Mouse (Mus musculus) heart, postnatal 0 days (tissue): ENCODE measurements at regions not wholly inside any gene's neighbourhood (a gene's known extent, or its start where the extent isn't known, plus 50 kb on each side); places are given as distances from the start of the nearest gene placed in this dataset.

ENCODE experiments used
- ATAC-seq: fragments of 200-750 bp; cut with Nextera tagmentation; 2 replicates; pipeline ENCODE4 v1.8.0; 2017; ENCODE audit warnings: low read depth, moderate number of reproducible peaks, moderate library complexity; ENCODE audit not compliant: insufficient read depth
- DNase-seq: peaks from one replicate; pipeline ENCODE4 v3.0.0-alpha.2; 2016; ENCODE audit warnings: low spot score
- H3K27ac ChIP-seq: fragments of 300-500 bp; sonication (generic); 2 replicates; pipeline ENCODE4 v1.5.1; 2014; ENCODE audit warnings: low read depth, mild to moderate bottlenecking
- H3K27me3 ChIP-seq: fragments of 300-500 bp; sonication (generic); 2 replicates; pipeline ENCODE4 v1.6.1; 2014; ENCODE audit warnings: low read length, mixed read lengths; ENCODE audit not compliant: control insufficient read depth, insufficient read depth
- H3K36me3 ChIP-seq: fragments of 300-500 bp; sonication (generic); replicated peaks from 2 replicates; pipeline ENCODE4 v1.6.1; 2014; ENCODE audit warnings: low read length, mixed read lengths; ENCODE audit not compliant: control insufficient read depth, insufficient read depth
- H3K4me1 ChIP-seq: fragments of 300-500 bp; sonication (generic); 2 replicates; pipeline ENCODE4 v1.6.1; 2014; ENCODE audit warnings: antibody characterized with exemption; ENCODE audit not compliant: control insufficient read depth, insufficient read depth
- H3K4me2 ChIP-seq: fragments of 300-500 bp; sonication (generic); 2 replicates; pipeline ENCODE4 v1.6.1; 2014; ENCODE audit warnings: low read depth, mild to moderate bottlenecking, low read length, moderate library complexity
- H3K4me3 ChIP-seq: fragments of 300-500 bp; sonication (generic); 2 replicates; pipeline ENCODE4 v1.5.1; 2014; ENCODE audit warnings: low read depth, low read length
- H3K9ac ChIP-seq: fragments of 300-500 bp; sonication (generic); replicated peaks from 2 replicates; pipeline ENCODE4 v1.6.1; 2014; ENCODE audit warnings: low read depth, low read length, mixed read lengths
- H3K9me3 ChIP-seq: fragments of 300-500 bp; sonication (generic); replicated peaks from 2 replicates; pipeline ENCODE4 v1.6.1; 2016; ENCODE audit warnings: low read length; ENCODE audit not compliant: control insufficient read depth
- CTCF ChIP-seq: IDR thresholded peaks from 2 replicates; pipeline ENCODE4 v1.5.1; 2016; ENCODE audit warnings: antibody characterized with exemption, control low read depth, low read depth
- EP300 ChIP-seq: IDR thresholded peaks from 2 replicates; pipeline ENCODE4 v1.6.1; 2016; ENCODE audit warnings: antibody characterized with exemption, low read depth
- WGBS: fragments of 180-500 bp; shearing (Covaris S2); extraction: QIAGEN DNeasy Blood & Tissue Kit; methylation state at CpG from one replicate; pipeline ENCODE4 v1.1.7; 2014; 5-methylcytosine and 5-hydroxymethylcytosine counted together

DNA sequence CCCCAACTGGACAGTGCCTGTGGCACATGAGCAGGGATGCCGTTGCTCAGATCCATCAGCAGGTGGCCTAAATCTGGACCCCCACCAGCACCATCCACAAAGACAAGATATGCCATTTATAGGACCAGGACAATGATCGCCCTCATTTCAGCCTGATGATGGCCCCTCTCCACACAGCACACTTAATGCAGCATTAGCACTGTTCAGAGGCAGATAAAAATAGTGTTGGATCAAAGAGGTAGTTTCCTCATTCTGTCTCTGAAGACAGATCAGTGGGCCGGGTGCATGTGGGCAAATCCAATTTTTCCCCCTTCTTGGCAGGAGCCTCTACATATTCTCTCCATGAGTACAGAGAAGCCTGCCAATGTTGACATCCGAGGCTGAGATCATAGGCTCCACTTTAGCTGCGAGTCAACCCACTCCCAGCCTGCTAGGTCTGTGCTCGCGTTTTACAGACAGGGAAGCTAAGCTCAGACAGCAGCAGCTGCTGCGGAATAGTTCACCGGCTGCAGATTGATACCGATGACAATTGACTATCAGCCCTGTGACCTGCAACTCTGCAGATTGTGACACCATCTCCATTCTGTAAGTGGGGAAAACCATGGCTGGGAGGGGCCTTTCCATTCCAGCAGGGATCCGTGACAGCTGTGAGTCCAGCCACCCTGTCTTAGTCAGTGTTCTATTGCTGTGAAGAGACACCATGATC is 188.7 kb upstream of the Hs6st1 start:
- ATAC-seq (peak; percentile 93), DNase-seq (peak; percentile 85)
- H3K9ac ChIP-seq, result no peak overlapping the region
- no peaks in the 10 kb centered on the region for H3K27me3 ChIP-seq
- WGBS, result 22% methylated on average over 11 of the region's 11 CpGs
- H3K27ac ChIP-seq, result peak overlapping the region; percentile 60
- peak overlapping the region; percentile 38 for H3K4me2 ChIP-seq
- H3K36me3 ChIP-seq, result no peaks in the 10 kb centered on the region
- no peak overlapping the region for H3K4me3 ChIP-seq
- TF ChIP-seq CTCF (peak; percentile 50), EP300 (no peak)
- 0 out of 2 replicates have a peak, but pooled peaks cover 9% of the 10 kb centered on the region for H3K4me1 ChIP-seq
- no peaks in the 10 kb centered on the region for H3K9me3 ChIP-seq

DNA sequence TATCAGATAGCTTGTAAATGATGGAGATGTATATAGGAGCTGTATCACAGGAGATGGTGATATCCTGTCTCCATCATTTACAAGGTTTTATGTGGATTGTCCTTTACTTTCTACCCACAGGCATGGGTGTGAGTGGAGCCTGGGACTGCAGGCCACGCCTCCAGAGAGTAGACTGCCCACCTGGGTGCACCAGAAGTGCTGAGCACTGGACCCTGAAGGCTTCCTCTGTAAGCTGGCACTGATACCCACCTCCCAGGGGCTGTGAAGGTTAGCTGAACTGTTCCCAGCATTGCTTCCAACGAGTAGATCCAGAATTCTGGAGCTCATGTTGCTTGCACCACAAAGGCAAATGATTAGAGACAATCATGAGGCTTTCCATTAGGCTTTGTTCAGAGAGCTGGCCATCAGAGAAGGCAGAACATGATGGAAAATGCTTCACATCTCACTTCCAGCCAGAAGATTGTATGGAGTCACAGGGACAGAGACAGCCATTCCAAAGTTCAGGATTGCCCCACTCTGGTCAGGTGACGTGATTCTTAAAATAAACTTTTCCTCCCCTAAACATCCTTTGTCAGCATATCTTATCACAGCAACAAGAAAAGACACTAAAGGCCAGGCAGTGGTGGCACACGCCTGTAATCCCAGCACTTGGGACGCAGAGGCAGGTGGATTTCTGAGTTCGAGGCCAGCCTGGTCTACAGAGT is 187.5 kb upstream of the Hs6st1 start:
- Histone ChIP-seq H3K27ac (no peak overlapping the region), H3K36me3 (no peaks in the 10 kb centered on the region), H3K4me2 (no peak overlapping the region), H3K4me3 (no peak overlapping the region), H3K9ac (no peak overlapping the region), H3K27me3 (no peaks in the 10 kb centered on the region), H3K4me1 (0 out of 2 replicates have a peak, but pooled peaks cover 4% of the 10 kb centered on the region), H3K9me3 (no peaks in the 10 kb centered on the region)
- ATAC-seq, result no peak
- DNase-seq, result no peak
- TF ChIP-seq EP300 (no peak), CTCF (no peak)
- WGBS, result 71% methylated on average over 6 of the region's 6 CpGs

DNA sequence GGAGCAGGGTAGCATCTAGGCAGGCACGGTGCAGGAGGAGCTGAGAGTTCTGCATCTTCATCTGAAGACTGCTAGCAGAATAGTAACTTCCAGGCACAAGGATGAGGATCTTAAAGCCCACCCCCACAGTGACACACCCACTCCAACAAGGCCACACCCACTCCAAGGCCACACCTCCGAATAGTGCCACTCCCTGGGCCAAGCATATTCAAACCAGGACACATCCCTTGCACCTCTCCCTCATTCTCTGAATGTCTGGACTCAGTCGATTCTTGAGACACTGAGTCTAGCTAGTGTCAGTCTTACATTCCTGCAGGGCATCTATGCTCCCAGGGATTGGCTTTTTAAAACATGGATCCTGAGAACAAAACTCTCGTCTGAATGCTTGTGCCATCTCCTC is 186.7 kb upstream of the Hs6st1 start:
- no peak for DNase-seq
- Histone ChIP-seq H3K4me2 (no peak overlapping the region), H3K27ac (no peak overlapping the region), H3K9ac (no peak overlapping the region), H3K36me3 (no peaks in the 10 kb centered on the region), H3K27me3 (no peaks in the 10 kb centered on the region), H3K4me3 (no peak overlapping the region), H3K4me1 (0 out of 2 replicates have a peak, but pooled peaks cover 4% of the 10 kb centered on the region), H3K9me3 (no peaks in the 10 kb centered on the region)
- 82% methylated on average over 4 of the region's 4 CpGs for WGBS
- TF ChIP-seq CTCF (no peak), EP300 (no peak)
- ATAC-seq, result no peak

DNA sequence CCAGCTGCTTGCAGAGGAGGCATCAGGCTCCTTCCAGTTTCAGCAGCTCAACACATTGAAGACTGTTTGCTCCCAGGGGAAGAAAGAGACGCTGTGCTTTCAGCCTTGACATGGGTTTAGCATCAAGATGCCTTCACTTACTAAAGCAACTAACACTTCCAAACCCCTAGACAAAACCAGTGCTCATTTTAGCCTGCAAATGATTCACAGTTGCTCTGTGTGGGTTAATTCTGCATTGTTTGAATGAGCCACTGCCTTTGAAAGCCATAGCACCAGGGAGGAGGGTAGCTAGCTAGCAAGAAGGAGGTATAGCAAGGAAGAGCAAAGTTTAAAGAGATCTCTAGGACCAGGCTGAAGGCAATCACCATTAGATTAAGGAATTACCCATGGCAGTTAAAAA is 186.1 kb upstream of the Hs6st1 start:
- Histone ChIP-seq H3K4me2 (no peak overlapping the region), H3K9me3 (no peaks in the 10 kb centered on the region), H3K4me3 (no peak overlapping the region), H3K27me3 (no peaks in the 10 kb centered on the region), H3K27ac (no peak overlapping the region), H3K36me3 (no peaks in the 10 kb centered on the region), H3K4me1 (0 out of 2 replicates have a peak, but pooled peaks cover 4% of the 10 kb centered on the region), H3K9ac (no peak overlapping the region)
- DNase-seq (no peak), ATAC-seq (no peak)
- WGBS, result 73% methylated on average over 1 of the region's 1 CpGs
- no peak for TF ChIP-seq CTCF

DNA sequence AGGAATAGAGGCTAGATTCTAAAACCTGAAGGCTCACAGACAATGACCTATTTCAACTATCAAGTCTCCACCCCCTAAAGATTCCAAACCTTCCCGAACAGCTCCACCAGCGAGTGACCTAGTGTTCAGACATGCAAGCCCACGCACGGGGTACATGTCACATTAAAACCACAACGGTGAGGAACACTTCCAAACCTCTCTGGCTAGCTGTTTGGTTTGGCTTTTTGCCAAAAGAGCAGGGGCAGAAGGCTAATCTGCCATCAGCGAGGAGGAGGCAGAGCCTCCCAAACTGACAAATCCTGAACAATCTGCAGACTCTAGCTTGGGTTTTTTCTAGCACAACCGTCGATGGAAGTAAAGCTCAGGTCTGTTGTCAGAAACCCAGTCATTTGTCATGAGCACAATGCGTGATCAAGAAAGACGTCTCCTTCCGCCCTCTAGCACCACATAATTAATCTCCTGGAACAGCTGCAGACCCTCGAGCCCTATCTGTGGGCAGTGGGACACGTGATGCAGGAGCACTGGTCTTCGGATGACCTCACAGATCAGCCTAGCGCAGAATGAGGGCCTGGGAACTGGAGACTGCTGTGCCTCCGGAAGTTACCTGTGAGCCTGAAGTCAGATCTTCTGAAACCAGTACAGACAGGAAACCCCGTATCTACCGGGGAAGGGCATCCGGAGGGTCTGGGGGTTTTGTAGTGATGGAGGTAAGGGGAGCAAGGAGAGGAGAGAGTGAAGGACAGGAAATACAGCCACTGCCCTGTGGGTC is 178.3 kb upstream of the Hs6st1 start:
- ATAC-seq (no peak), DNase-seq (no peak)
- Histone ChIP-seq H3K27ac (no peak overlapping the region), H3K4me1 (0 out of 2 replicates have a peak, but pooled peaks cover 3% of the 10 kb centered on the region), H3K36me3 (no peaks in the 10 kb centered on the region), H3K9me3 (peaks cover 3% of the 10 kb centered on the region; the same call in 1 of the 2 replicates), H3K4me2 (no peak overlapping the region), H3K4me3 (no peak overlapping the region), H3K9ac (no peak overlapping the region), H3K27me3 (no peaks in the 10 kb centered on the region)
- TF ChIP-seq CTCF (no peak), EP300 (no peak)
- WGBS, result 47% methylated on average over 19 of the region's 19 CpGs
